Mouse (Mus musculus) forebrain, embryonic 15.5 days (tissue): ENCODE measurements around the gene Lsm11. TPM values are rescaled to one million over a fixed set of nuclear protein-coding genes. Genes with fewer than 3 reads are reported as not detected.
"Not testable (repeated sequence)": the region's sequence is repeated elsewhere in the genome, so short reads cannot be mapped to it uniquely, and the experiment has no call there.

Source experiments
- ATAC-seq: fragments of 200-750 bp; cut with Nextera tagmentation; replicated peaks from 2 replicates; pipeline ENCODE4 v1.8.0; 2017; ENCODE audit warnings: mild to moderate bottlenecking, moderate TSS enrichment, moderate library complexity
- H3K27ac ChIP-seq: fragments of 300-500 bp; sonication (generic); replicated peaks from 2 replicates; pipeline ENCODE4 v1.5.1; 2015; ENCODE audit warnings: mild to moderate bottlenecking, inconsistent platforms
- H3K27me3 ChIP-seq: fragments of 300-500 bp; sonication (generic); 2 replicates; pipeline ENCODE4 v1.6.1; 2015; ENCODE audit warnings: inconsistent platforms
- H3K36me3 ChIP-seq: fragments of 300-500 bp; sonication (generic); 2 replicates; pipeline ENCODE4 v1.6.1; 2015; ENCODE audit warnings: mild to moderate bottlenecking, inconsistent platforms
- H3K4me1 ChIP-seq: fragments of 300-500 bp; sonication (generic); 2 replicates; pipeline ENCODE4 v1.6.1; 2015; ENCODE audit warnings: inconsistent platforms
- H3K4me2 ChIP-seq: fragments of 300-500 bp; sonication (generic); replicated peaks from 2 replicates; pipeline ENCODE4 v1.6.1; 2015; ENCODE audit warnings: mild to moderate bottlenecking, inconsistent platforms
- H3K4me3 ChIP-seq: fragments of 300-500 bp; sonication (generic); 2 replicates; pipeline ENCODE4 v1.5.1; 2015; ENCODE audit warnings: mild to moderate bottlenecking, inconsistent platforms
- H3K9ac ChIP-seq: fragments of 300-500 bp; sonication (generic); replicated peaks from 2 replicates; pipeline ENCODE4 v1.6.1; 2015; ENCODE audit warnings: mild to moderate bottlenecking, inconsistent platforms
- H3K9me3 ChIP-seq: fragments of 300-500 bp; sonication (generic); 2 replicates; pipeline ENCODE4 v1.6.1; 2016; ENCODE audit warnings: inconsistent platforms
- WGBS: fragments of 180-500 bp; shearing (Covaris S2); methylation state at CpG from one replicate; pipeline ENCODE4 v1.1.7; 2015; ENCODE audit warnings: mixed read lengths; 5-methylcytosine and 5-hydroxymethylcytosine counted together
- polyA plus RNA-seq: library from polyadenylated mRNA; unstranded; fragments of >200 nt; fragmentation: Nextera tagmentation; extraction: Ambion mirVana; gene quantifications from 2 replicates; pipeline ENCODE4 v1.2.1, GENCODE M21; 2015

The Lsm11 gene
- polyA plus RNA-seq, 1 experiment from 2014 or later = 13.3 TPM

- H3K27me3 ChIP-seq = no peaks in the 10 kb centered on the region
- H3K36me3 ChIP-seq = peaks cover 33% of the 10 kb centered on the region
- no peak overlapping the region for H3K4me3 ChIP-seq
- H3K9ac ChIP-seq = no peak overlapping the region
- H3K4me2 ChIP-seq = no peak overlapping the region
- no peak for ATAC-seq
- no peaks in the 10 kb centered on the region for H3K4me1 ChIP-seq
- WGBS = 88% methylated on average over 2 of the region's 2 CpGs
- H3K27ac ChIP-seq = no peak overlapping the region
- no peaks in the 10 kb centered on the region for H3K9me3 ChIP-seq
Measured at GRCm38 (mm10) chr11:45897392-45897791, 47.3 kb downstream of the Lsm11 start.

GRCm38 (mm10) chr11:45892861-45893360, 51.8 kb downstream of the Lsm11 start:
- Histone ChIP-seq H3K4me3 (no peak overlapping the region), H3K4me2 (no peak overlapping the region), H3K9me3 (no peaks in the 10 kb centered on the region), H3K36me3 (peaks cover 54% of the 10 kb centered on the region), H3K9ac (no peak overlapping the region), H3K27ac (no peak overlapping the region), H3K27me3 (no peaks in the 10 kb centered on the region), H3K4me1 (no peaks in the 10 kb centered on the region)
- WGBS = 97% methylated on average over 5 of the region's 5 CpGs
- ATAC-seq = no peak

GRCm38 (mm10) chr11:45890423-45890822, 54.3 kb downstream of the Lsm11 start:
- H3K9me3 ChIP-seq = no peaks in the 10 kb centered on the region
- no peak overlapping the region for H3K9ac ChIP-seq
- ATAC-seq = no peak
- peaks cover 4% of the 10 kb centered on the region; the same call in 1 of the 2 replicates for H3K4me1 ChIP-seq
- H3K27ac ChIP-seq = no peak overlapping the region
- no peak overlapping the region for H3K4me3 ChIP-seq
- WGBS = 93% methylated on average over 20 of the region's 20 CpGs
- no peak overlapping the region for H3K4me2 ChIP-seq
- H3K36me3 ChIP-seq = peaks cover 50% of the 10 kb centered on the region
- no peaks in the 10 kb centered on the region for H3K27me3 ChIP-seq

- peaks cover 4% of the 10 kb centered on the region; the same call in 1 of the 2 replicates for H3K4me1 ChIP-seq
- H3K27me3 ChIP-seq = no peaks in the 10 kb centered on the region
- ATAC-seq = no peak
- WGBS = 91% methylated on average over 3 of the region's 3 CpGs
- H3K4me3 ChIP-seq = no peak overlapping the region
- H3K9me3 ChIP-seq = no peaks in the 10 kb centered on the region
- no peak overlapping the region for H3K4me2 ChIP-seq
- peaks cover 46% of the 10 kb centered on the region for H3K36me3 ChIP-seq
- H3K9ac ChIP-seq = no peak overlapping the region
- H3K27ac ChIP-seq = no peak overlapping the region
Measured at GRCm38 (mm10) chr11:45889981-45890380, 54.8 kb downstream of the Lsm11 start.

- Histone ChIP-seq H3K9ac (no peak overlapping the region), H3K27ac (no peak overlapping the region), H3K9me3 (no peaks in the 10 kb centered on the region), H3K4me3 (no peak overlapping the region), H3K36me3 (peaks cover 32% of the 10 kb centered on the region), H3K4me2 (no peak overlapping the region), H3K27me3 (no peaks in the 10 kb centered on the region), H3K4me1 (peaks cover 5% of the 10 kb centered on the region)
- WGBS = 89% methylated on average over 9 of the region's 9 CpGs
- ATAC-seq = no peak
Measured at GRCm38 (mm10) chr11:45888471-45889030, 56.2 kb downstream of the Lsm11 start.

GRCm38 (mm10) chr11:45886596-45886995, 58.1 kb downstream of the Lsm11 start:
- H3K9me3 ChIP-seq = no peaks in the 10 kb centered on the region
- ATAC-seq = no peak
- no peak overlapping the region for H3K4me2 ChIP-seq
- WGBS = 30% methylated on average over 5 of the region's 5 CpGs
- H3K4me3 ChIP-seq = no peak overlapping the region
- H3K4me1 ChIP-seq = peaks cover 21% of the 10 kb centered on the region
- peaks cover 17% of the 10 kb centered on the region; the same call in 1 of the 2 replicates for H3K36me3 ChIP-seq
- no peaks in the 10 kb centered on the region for H3K27me3 ChIP-seq
- no peak overlapping the region for H3K27ac ChIP-seq
- H3K9ac ChIP-seq = no peak overlapping the region

- Histone ChIP-seq H3K9ac (no peak overlapping the region), H3K36me3 (peaks cover 11% of the 10 kb centered on the region; the same call in 1 of the 2 replicates), H3K27me3 (no peaks in the 10 kb centered on the region), H3K27ac (no peak overlapping the region), H3K4me1 (peaks cover 27% of the 10 kb centered on the region), H3K4me3 (no peak overlapping the region), H3K4me2 (no peak overlapping the region), H3K9me3 (no peaks in the 10 kb centered on the region)
- no peak for ATAC-seq
- 64% methylated on average over 5 of the region's 5 CpGs for WGBS
Measured at GRCm38 (mm10) chr11:45885606-45886230, 59.0 kb downstream of the Lsm11 start.

GRCm38 (mm10) chr11:45884029-45884428, 60.7 kb downstream of the Lsm11 start:
- WGBS = 45% methylated on average over 4 of the region's 4 CpGs
- ATAC-seq = no peak

GRCm38 (mm10) chr11:45883270-45883931, 61.3 kb downstream of the Lsm11 start:
- Histone ChIP-seq H3K9ac (no peak overlapping the region), H3K9me3 (no peaks in the 10 kb centered on the region), H3K27ac (no peak overlapping the region), H3K36me3 (peaks cover 2% of the 10 kb centered on the region; the same call in 1 of the 2 replicates), H3K4me2 (no peak overlapping the region), H3K27me3 (no peaks in the 10 kb centered on the region), H3K4me1 (peaks cover 34% of the 10 kb centered on the region), H3K4me3 (no peak overlapping the region)
- 43% methylated on average over 8 of the region's 8 CpGs for WGBS
- ATAC-seq = no peak

More at GRCm38 (mm10) chr11:45884029-45884428, 60.7 kb downstream of the Lsm11 start:
- Histone ChIP-seq H3K4me3 (no peak overlapping the region), H3K9me3 (no peaks in the 10 kb centered on the region), H3K36me3 (peaks cover 2% of the 10 kb centered on the region; the same call in 1 of the 2 replicates), H3K9ac (no peak overlapping the region), H3K27me3 (no peaks in the 10 kb centered on the region), H3K4me2 (no peak overlapping the region), H3K4me1 (peaks cover 34% of the 10 kb centered on the region), H3K27ac (no peak overlapping the region)

GRCm38 (mm10) chr11:45881683-45882068, 63.1 kb downstream of the Lsm11 start:
- Histone ChIP-seq H3K4me3 (no peak overlapping the region), H3K36me3 (peaks cover 2% of the 10 kb centered on the region; the same call in 1 of the 2 replicates), H3K9me3 (no peaks in the 10 kb centered on the region), H3K27me3 (no peaks in the 10 kb centered on the region), H3K4me2 (no peak overlapping the region), H3K4me1 (peaks cover 33% of the 10 kb centered on the region), H3K9ac (no peak overlapping the region), H3K27ac (peak overlapping the region; percentile 1; the same call in 1 of the 2 replicates)
- ATAC-seq = peak; percentile 66
- 6% methylated on average over 5 of the region's 5 CpGs for WGBS

- no peak overlapping the region for H3K4me2 ChIP-seq
- H3K27me3 ChIP-seq = no peaks in the 10 kb centered on the region
- peaks cover 30% of the 10 kb centered on the region for H3K4me1 ChIP-seq
- WGBS = 14% methylated on average over 6 of the region's 6 CpGs
- peak; percentile 51 for ATAC-seq
- peaks cover 2% of the 10 kb centered on the region; the same call in 1 of the 2 replicates for H3K36me3 ChIP-seq
- H3K9me3 ChIP-seq = no peaks in the 10 kb centered on the region
- H3K4me3 ChIP-seq = no peak overlapping the region
- H3K27ac ChIP-seq = peak overlapping the region; percentile 1
- H3K9ac ChIP-seq = no peak overlapping the region
Measured at GRCm38 (mm10) chr11:45881026-45881682, 63.6 kb downstream of the Lsm11 start.

GRCm38 (mm10) chr11:45879366-45879765, 65.4 kb downstream of the Lsm11 start:
- H3K4me3 ChIP-seq, H3K27me3 ChIP-seq, H3K9ac ChIP-seq, H3K4me2 ChIP-seq, H3K27ac ChIP-seq, H3K36me3 ChIP-seq, ATAC-seq, H3K9me3 ChIP-seq: not testable (repeated sequence)
- peaks cover 30% of the 10 kb centered on the region for H3K4me1 ChIP-seq
- WGBS = 83% methylated on average over 4 of the region's 4 CpGs
